Mouse (Mus musculus) natural killer cell, adult 2 months (primary cell): ENCODE measurements around the gene Spns3.

Experiments
- DNase-seq, 2 experiments: peaks; one replicate each; pipeline ENCODE4 v3.0.0; 2022; ENCODE audit warnings: low spot score in 2 of 2

The Spns3 gene

DNA sequence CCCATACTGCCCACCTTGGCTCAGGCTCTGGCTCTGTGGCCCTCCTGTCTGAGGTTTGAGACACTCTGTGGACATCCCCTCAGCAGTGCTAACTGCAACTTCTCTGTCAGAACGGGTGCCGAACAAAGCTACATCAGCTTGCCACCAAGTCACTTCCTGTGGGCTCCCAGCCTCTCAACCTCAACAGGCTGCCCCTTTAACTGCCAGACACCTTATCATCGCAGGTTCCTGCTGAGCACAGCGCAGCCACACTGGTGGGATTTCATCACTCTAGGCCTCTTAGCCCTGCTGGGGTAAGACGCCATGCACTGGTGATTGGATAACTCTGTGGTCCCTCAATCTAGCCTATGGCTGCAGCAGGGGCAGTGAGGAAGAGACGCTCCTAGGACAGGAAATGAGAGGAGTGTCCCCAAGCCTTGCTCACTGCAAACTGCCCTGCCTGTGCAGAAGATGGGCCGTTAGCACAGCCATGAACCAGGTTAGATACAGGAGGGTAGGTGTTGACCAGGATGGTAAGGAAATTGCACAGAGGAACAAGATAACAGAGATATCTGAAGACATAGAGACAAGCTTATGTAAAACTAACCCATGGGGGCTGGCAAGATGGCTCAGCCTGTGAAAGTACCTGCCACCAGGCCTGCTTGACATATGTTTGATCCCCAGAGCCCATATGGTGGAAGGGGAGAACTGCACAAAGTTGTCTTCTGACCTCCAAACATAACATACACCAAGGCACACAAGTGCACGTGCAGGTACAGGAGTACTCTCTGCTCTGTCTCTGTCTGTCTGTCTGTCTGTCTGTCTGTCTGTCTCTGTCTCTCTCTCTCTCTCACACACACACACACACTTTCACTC lies at the start of gene Spns3:
Gene Spns3, minus strand, starts transcription at position 373 of the 855 bp plus-strand sequence.
- DNase-seq: peak; percentile 59 to 68

DNA sequence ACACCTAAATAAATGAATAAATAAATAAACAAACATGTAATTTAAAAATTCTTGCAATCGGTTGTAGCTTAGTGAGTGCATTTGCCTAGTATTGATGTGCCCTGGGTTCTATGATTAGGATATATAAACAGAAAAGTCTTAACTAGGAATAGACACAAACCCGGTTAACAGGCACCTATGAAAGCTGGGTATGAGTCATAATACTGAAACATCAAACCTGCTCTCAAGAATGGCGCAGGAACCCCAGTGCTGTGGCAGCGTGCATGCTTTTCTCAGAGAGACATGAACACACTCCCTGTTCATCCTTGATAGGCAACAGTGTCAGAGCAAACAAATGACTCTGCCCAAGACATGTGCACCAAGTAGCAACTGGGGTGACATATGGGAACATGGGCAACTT lies 47.5 kb upstream of the Spns3 start:
- DNase-seq: no peak

DNA sequence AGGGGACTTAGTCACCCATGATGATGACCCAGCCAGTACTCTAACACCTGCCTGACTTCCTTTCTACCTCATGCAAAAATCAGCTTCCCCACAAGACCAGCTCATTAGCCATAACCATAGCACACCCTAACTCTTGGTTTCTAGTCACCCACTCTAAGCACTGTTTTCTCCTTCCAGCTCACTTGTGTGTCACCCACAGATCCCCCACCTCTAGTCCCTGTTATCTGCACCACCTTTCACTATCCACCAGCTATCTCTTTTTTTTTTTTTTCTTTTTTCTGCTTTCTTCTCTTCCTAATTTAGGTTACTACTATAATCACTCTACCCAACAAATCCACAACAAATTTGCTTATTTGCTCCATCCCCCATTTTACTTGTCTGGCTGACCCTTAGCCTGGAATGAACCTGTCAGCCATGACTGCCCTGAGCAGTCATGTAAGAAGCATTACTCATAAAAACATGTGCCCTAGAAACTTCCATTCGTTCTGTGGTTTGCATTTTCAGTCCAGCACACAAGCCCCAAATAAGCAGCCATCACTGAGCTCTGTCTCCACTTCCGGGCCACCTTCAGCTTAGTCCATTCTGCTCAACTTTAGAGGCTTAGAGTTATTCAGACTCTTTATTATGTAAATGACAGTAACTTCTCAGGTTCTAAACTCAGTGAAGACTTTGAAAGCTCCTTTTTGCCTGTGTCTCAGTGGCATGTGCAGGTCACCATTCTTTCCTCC lies 44.9 kb upstream of the Spns3 start:
- DNase-seq: no peak

DNA sequence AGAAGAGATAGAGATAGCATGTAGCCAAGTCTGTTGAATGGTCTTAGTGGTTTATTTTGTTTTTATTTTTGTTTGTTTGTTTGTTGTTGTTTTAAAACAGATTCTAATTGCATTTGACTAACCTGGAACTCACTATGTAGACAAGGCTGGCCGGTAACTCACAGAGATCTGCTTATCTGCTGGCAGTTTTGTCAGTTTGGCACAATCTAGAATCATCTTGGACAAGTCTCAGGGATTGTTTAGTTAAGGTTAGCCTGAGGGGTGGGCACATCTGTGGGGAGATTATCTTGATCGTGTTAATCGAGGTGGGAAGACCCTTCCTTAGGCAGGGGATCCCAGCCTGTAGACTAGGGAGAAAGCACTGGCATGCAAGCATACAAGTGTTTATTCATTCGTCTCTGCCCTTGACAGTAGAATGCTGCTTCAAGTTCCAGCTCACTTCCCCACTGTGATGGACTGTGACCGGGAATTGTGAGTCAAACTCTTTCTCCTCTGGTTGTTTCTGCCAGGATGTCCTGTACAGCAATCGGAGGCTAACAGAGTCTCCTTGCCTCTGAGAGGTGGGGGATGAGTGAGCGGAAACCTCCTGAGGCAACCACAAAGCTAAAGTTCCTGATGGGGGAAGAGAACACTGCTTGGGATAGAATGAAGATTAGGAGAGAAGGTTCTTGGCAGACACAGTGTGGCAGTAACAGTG lies 37.4 kb upstream of the Spns3 start:
- DNase-seq: no peak

DNA sequence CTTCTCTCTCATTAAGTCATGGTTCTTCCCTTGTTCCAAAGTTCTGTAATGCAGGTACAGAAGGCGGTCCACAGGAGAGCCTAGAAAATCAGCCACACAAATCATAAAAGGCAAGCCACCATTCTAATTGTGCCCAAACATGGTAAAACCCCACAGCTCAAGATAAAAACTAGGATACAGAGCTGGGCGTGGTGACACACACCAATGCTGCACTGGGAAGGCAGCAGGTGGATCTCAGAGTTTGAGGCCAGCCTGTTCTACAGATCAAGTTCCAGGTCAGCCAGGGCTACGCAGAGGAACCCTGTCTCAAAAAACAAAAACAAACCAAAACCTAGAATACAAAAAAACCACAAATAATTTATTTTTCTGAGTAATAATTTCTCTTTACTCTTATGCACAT lies 36.3 kb upstream of the Spns3 start:
- DNase-seq: no peak

DNA sequence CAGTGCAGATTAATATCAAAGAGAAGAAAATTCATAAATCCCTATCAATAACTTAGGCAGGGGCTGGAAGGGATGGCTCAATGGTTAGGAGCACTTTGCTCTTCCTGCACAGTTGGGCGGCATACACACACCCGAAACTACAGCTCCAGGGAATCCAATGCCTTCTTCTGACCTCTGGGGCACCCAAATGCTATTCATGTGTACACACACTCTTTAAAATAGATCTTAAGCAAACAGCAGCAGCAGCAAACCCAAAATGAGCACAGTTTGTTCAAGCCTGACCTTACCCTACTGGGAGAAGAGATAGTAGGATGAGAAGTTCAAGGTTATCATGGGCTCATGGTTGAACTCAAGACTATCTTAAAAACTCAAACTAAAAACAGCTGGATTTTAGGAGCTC lies 32.8 kb upstream of the Spns3 start:
- DNase-seq: no peak

DNA sequence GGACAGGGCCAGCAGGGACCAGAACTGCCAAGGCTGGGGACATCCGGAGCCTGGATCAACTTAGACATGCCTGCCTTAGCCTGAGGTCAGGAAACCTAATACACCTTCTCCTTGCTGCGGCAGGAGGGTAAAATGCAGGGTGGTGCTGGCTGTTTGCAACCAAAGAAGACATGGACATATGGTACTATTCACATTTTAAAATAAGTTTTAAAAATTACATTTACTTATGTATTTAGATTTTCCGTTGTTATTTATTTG lies 32.1 kb upstream of the Spns3 start:
- no peak for DNase-seq

DNA sequence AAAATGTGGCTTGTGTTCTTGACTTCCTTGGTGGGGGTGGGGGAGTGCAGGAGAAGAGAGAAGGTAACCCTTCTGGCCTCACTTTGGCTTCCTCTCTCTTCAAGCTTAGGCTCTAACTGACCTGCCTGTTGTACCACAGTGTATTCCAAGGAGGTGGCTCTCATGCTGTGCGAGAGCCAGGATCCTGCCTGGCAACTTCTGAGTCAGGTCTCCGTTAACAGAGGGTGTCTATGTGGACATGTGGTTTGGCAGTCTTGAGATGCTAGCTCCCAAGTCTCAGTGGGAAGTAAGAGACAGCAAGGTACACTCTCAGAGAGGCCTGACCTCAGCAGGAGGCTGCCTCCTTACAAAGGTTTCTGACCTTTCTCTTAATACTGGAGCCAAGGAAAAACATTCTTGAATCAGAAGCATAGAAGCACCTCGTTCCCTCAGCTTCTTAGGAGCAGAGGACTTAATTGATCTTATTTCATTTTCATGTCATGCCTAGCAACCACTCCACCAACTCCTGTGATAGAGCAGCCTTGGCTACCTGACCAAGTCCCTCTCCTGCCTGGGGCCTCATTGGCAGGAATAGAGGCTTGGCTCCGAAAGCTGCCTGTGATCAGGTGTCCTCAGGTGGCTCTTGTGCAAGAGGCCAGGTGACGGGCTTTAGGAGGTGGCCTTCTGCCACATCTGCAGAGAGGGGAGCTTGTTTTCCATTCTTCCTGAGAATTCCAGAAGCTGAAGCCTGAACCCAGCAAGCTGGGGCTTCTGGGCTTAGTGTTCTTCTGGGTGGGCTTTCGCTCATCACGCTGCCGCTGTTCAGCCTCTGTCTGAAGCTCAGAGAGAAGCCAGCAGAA lies 31.5 kb upstream of the Spns3 start:
- no peak for DNase-seq

DNA sequence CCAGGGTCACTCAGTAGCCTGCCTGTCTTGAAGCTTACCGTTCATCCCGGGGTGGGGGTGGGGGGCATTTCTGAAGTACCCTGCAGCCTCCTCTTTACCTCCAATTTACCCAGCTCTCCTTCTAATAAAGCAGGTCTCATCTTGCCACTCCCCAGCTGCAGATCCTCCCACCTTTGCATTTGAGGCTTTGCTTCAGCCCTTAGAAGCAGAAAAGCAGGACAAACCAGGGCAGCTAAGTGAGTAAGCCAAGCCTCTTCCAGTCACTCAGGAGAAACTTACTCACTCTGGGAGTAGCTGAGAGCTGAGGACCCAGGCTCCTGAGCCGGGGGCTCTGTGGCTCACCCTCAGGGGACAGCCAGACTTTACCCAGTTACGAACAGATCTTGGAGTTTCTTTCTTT lies 28.2 kb upstream of the Spns3 start:
- no peak for DNase-seq

DNA sequence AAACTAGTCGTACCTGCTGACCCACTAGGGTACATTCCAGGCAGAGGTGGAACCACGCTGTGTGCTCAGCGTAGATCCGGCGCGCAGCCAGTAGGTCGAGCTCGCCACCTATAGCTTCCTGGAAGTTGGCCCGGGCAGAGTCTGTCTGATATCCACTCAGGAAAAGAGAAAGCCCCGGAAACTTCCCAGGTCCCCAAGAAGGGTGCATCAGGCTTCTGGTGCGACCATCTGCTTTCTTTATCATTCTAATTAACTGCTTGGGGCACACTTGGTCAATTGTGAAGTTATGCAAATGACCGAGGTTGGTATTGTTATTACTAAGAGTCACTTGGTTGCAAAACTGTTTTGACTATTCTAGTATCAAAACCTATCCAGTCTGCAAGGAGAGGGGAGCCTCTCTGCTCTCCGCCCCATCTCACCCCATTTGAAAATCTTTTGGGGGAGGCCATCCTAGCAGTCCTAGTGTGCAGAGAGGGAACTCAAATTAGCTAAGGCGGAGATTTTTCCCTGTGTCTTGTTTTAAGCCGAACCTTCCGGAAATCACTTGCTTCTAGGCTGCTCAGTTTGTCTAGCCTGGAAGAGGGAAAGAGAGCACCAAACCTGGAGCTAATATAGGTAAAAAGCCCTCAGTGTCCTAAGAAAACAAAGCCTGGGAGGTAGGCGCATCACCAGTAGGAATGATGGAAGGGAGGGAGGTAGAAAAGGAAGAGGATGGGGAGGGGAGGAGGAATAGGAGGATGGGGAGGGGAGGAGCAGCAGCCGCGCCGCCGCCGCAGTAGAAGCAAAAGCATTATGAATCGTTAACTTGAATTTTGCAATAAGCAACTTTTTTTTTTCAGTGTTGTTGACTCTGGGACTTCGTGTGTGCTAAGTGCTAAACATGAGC lies 26.4 kb upstream of the Spns3 start:
- DNase-seq: no peak

DNA sequence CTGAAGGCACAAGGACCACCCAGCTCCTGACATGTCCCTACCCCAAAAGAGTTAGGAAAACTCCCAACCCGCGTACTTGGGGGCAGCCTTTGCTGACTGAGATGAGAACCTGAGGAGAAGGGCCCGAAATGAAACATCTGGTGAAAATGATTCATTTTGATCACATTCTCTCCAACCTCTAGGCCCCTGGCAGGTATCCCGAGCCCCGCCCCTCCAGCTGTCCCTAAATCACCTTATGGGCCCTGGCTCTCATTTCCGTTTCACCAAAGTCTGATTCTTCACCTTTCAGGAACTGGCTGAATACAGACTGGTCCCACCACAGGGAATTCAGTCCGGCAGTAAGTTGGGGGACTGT lies 25.8 kb upstream of the Spns3 start:
- DNase-seq: no peak

DNA sequence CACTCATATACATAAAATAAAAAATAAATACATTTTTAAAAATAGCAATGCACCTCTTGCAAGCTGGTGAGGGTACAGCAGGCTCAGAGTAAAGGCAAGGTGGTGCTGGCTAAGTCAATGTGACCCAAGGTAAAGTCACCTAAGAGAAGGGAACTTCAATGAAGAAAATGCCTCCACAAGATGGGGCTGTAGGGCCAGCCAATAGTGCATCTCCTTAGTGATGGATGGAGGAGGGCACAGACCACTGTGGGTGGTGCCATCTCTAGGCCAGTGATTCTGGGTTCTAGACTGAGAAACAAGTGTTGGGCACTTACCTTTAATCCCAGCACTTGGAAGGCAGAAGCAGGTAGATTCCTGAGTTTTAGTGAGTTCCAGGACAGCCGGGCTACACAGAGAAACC lies 23.5 kb upstream of the Spns3 start:
- DNase-seq: peak in 1 of 2 experiments; percentile 58

DNA sequence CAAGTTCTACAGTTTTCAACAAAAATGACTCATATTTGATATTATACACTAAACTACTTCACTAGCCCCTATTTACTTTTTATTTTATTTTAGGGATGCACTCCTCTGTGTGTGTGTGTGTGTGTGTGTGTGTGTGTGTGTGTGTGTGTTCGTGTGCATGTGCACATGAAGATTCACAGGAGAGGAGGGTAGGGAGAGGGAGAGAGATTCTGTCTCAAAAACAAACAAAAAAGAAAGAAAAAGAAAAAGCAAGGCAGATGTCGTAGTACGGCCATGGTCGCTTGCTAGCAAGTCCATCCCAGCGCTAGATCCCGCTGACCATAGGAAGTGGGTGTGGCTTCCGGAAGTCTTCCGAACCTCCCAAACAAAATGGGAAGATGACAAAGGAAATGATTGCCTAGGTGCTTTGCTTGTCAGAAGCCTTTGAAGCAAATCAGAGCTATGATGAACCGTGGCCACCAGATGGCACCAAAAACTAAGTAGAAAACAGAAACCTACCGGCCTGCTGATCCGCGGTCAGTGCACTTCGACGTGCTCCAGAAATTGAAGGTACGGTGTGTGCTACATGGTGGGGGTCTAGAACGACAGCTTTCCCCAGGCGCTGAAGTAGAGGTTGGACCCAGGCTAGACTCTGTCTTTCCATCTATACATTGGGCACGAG lies 20.1 kb upstream of the Spns3 start:
- DNase-seq: peak; percentile 69 to 82

DNA sequence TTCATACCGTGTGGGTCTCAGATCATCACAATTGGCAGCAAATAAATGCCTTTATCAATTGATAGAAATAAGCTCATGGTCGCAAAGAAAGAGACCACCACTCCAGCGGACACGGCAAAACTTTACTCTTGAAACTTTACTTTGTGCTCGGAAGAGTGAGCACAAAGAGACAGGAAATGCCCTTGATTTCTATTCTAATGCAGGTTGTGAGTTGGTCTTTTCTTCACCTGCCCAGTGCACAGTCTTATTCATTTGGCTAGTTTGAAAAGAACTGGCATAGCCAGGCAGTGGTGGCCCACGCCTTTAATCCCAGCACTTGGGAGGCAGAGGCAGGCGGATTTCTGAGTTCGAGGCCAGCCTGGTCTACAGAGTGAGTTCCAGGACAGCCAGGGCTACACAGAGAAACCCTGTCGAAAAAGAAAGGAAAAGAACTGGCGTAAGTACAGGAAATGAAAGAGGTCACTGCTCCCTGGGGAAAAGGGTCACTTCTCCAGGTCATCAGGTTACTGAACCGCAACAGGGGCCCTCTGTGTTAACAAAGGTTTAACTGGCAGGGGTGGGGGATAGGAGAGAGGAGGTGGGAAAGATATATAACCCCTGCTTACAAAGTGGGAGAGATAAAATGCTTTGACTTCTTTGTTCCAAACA lies 19.5 kb upstream of the Spns3 start:
- DNase-seq: no peak

DNA sequence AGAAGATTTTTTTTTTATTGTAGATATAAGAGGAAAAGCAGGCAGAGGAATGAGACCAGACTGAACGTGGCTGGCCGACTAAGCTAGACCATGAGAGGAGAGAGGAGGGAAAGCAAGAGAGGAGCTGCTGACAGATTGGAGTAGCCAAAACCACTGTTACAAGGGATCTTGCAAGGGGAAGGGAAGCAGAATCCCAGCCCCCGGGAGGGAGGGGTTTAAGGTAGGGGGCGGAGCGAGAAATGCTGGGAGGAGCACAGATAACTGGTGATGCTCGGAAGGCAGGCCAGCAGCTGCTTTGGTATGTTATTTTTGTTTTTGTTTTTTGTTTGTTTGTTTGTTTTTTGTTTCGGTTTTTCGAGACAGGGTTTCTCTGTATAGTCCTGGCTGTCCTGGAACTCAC lies 18.7 kb upstream of the Spns3 start:
- no peak for DNase-seq

DNA sequence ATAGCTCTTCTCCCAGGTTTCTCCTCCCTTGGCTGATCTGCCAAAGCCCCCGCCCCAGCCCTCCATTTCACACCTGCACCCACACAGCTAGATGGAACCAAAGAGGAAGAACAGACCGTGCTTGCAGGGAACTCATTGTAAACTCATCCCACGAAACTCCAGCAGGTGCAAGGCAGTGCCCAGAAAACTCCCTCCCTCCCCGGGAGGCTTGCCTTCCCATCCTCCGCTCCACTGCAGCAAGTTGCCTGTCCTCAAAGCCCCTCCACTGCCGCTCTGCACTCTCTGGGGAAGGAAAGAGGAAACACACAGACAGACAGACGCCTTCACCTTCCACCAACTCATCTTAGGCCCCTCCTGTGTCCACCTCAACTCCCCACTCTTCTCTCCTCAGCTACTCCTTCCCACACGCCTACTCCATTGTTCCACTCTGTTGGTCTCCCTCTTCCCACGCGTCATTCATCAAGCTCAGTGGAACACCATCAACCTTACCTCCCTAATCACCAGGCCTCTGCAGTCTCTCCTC lies 16.6 kb upstream of the Spns3 start:
- no peak for DNase-seq

DNA sequence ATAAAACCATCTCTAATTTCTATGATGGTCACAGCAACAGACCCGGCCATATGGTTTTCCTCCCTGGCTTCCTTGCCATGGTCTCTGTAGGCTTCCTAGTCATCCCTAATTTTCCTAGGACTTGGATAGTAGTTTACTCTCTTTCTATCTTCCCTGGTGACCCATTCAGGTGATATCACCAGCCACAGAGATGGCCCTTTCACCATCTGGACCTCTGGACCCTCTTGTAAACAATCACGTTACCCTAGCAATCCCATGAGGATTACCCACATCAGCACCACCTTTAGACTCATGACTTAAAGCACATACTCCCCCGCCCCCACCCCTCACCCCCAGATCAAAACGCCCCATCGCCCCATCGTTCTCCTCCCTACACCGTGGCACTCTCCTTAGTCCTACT lies 16.0 kb upstream of the Spns3 start:
- DNase-seq: no peak

DNA sequence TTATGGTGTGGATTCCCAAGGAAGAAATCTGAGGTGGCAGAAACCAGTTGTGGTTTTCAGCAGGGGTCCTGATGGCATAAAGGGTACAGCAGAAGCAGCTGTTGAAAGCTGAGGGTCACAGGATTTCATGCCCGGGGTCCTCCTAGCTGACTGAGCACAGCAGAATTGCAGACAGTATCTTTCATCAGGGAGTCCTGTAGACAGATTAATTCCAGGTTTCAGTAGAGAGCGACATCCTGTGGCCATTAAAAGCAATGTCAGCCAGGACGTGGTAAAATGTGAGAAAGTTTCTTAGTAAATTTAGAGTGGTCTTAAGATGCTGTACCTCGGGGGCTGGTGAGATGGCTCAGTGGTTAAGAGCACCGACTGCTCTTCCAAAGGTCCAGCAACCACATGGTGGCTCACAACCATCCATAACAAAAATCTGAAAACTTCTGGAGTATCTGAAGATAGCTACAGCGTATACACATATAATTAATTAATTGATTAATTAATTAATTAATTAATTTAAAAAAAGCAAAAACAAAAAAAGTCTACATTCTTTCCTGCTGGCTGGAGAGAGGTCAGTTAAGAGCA lies 14.0 kb upstream of the Spns3 start:
- DNase-seq: peak in 1 of 2 experiments; percentile 32

DNA sequence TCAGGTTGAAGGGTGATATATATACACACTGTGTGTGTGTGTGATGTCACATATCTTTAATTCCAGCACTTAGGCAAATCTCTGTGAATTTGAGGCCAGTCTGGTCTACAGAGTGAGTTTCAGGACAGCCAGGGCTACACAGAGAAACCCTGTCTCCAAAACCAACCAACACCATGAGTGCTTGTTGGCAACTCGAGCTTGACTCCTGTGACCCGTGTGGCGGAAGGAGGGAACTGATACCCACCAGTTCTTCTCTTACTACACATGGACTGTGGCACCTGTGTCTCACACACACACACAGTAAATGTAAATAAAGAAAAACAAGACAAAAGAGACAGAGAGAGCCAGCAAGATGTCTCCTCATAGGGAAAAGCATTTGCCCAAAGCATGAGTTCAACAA lies 10.4 kb upstream of the Spns3 start:
- peak in 1 of 2 experiments; percentile 30 for DNase-seq
